Mouse (Mus musculus): Measurements from ENCODE around the gene Krt86. TPM values are rescaled to one million over a fixed set of nuclear protein-coding genes. Genes with fewer than 3 reads are reported as not detected.

Gene Krt86
- total and polyA plus RNA-seq, 2 experiments: not detected

DNA sequence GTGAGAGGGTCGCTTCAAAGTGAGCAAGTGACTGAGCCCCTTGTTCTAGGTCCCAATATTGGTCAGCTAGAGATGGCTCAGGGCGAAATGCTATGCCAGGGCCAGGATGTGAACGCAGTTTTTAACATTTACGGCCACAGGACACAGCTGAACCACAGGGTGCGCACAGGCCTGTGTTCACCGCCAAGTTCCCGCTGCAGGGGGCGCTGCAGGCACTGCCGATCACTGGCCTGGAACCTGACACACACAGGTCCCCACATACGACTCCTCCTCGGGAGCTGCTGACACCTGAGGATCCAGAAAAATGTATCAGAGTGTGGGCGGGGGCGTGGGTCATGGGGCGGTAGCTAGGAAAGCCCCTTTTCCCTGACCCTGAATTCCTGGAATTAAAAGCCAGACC lies 14.0 kb upstream of the Krt86 start:
- Histone ChIP-seq H3K36me3 (ENCODE audit: control insufficient read depth, insufficient read depth, low read length) (no peaks in the 10 kb centered on the region), H3K27me3 (ENCODE audit: control insufficient read depth, insufficient read depth, low read length) (no peaks in the 10 kb centered on the region), H3K4me3 (ENCODE audit: insufficient read depth, low read depth, low read length) (no peak overlapping the region), H3K79me2 (ENCODE audit: control insufficient read depth, insufficient read depth, low read length) (no peaks in the 10 kb centered on the region), H3K9ac (ENCODE audit: low read depth, low read length) (no peak overlapping the region), H3K4me1 (ENCODE audit: control insufficient read depth, insufficient read depth, low read length) (no peaks in the 10 kb centered on the region), H3K27ac (replicated peaks; ENCODE audit: insufficient read depth, low read depth, low read length) (no peak overlapping the region)
- DNase-seq (ENCODE audit: extremely low read depth, low read depth, low spot score): no peak
- no peak for TF ChIP-seq POLR2A (IDR thresholded peaks at IDR 0.05; ENCODE audit: extremely low read depth, insufficient read depth, low read length)
- TF ChIP-seq CTCF (IDR thresholded peaks at IDR 0.05; ENCODE audit: low read depth, low read length): no peak
- 73% methylated on average over 14 of the region's 14 CpGs for WGBS

DNA sequence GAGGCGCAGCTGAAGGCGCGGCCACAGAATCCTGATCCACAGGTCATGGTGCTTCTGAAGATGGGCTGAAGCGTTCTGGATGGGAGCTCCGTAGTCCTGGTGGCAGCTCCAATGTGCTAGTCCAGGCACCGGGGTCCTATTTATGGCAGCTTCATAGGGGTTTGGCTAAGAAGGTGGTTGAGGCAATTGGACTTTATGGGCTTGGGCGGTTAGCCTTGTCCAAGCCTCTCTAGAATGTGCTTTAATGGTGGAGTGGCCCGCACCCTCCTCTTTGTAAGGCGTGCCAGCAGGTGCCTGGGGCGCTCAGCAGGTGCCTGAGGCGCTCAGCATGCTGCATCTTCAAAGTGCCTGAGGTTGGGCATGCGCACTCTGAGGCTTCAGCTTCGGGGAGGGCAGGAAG lies 9.6 kb upstream of the Krt86 start, which contains the start of gene Krt81:
Krt81 (minus strand) TSS at position 101 of the 400 bp plus-strand sequence.
- WGBS: 76% methylated on average over 13 of the region's 13 CpGs
- TF ChIP-seq POLR2A (IDR thresholded peaks at IDR 0.05; ENCODE audit: extremely low read depth, insufficient read depth, low read length) (no peak), CTCF (IDR thresholded peaks at IDR 0.05; ENCODE audit: low read depth, low read length) (no peak)
- Histone ChIP-seq H3K9ac (ENCODE audit: low read depth, low read length) (no peak within 1 kb of the TSS), H3K79me2 (ENCODE audit: control insufficient read depth, insufficient read depth, low read length) (no peaks in the 10 kb centered on the region), H3K4me1 (ENCODE audit: control insufficient read depth, insufficient read depth, low read length) (no peaks in the 10 kb centered on the region), H3K27ac (replicated peaks; ENCODE audit: insufficient read depth, low read depth, low read length) (no peak within 1 kb of the TSS), H3K27me3 (ENCODE audit: control insufficient read depth, insufficient read depth, low read length) (no peaks in the 10 kb centered on the region), H3K4me3 (ENCODE audit: insufficient read depth, low read depth, low read length) (no peak within 1 kb of the TSS), H3K36me3 (ENCODE audit: control insufficient read depth, insufficient read depth, low read length) (no peaks in the 10 kb centered on the region)
- DNase-seq (ENCODE audit: extremely low read depth, low read depth, low spot score): no peak

DNA sequence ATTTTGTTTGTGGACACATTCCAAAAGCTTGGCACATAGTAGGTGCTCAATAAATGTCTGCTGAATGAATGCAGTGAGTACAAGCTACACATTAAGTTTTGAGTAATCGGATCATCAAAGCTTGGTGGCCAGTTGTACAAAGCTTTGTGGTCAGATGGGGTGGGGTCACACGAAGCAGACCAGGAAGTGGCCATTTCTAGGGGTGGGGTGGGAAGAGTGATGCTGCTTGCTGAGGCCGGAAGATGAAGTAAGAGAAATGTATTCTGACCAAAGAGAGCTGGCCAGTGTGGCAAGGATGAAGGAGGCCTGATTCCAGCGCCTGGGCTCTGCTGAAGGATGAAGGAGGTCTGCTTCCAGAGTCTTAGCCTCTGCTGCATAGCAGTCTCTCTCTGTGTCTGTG lies 4.2 kb upstream of the Krt86 start:
- TF ChIP-seq POLR2A (IDR thresholded peaks at IDR 0.05; ENCODE audit: extremely low read depth, insufficient read depth, low read length): no peak
- no peak for TF ChIP-seq CTCF (IDR thresholded peaks at IDR 0.05; ENCODE audit: low read depth, low read length)
- H3K27me3 ChIP-seq (ENCODE audit: control insufficient read depth, insufficient read depth, low read length): 0 out of 2 replicates have a peak, but pooled peaks cover 2% of the 10 kb centered on the region
- 73% methylated on average over 4 of the region's 4 CpGs for WGBS
- H3K4me3 ChIP-seq (ENCODE audit: insufficient read depth, low read depth, low read length): no peak overlapping the region
- DNase-seq (ENCODE audit: extremely low read depth, low read depth, low spot score): no peak
- no peak overlapping the region for H3K9ac ChIP-seq (ENCODE audit: low read depth, low read length)
- H3K27ac ChIP-seq (replicated peaks; ENCODE audit: insufficient read depth, low read depth, low read length): no peak overlapping the region
- H3K79me2 ChIP-seq (ENCODE audit: control insufficient read depth, insufficient read depth, low read length): no peaks in the 10 kb centered on the region
- no peaks in the 10 kb centered on the region for H3K36me3 ChIP-seq (ENCODE audit: control insufficient read depth, insufficient read depth, low read length)
- H3K4me1 ChIP-seq (ENCODE audit: control insufficient read depth, insufficient read depth, low read length): no peaks in the 10 kb centered on the region

DNA sequence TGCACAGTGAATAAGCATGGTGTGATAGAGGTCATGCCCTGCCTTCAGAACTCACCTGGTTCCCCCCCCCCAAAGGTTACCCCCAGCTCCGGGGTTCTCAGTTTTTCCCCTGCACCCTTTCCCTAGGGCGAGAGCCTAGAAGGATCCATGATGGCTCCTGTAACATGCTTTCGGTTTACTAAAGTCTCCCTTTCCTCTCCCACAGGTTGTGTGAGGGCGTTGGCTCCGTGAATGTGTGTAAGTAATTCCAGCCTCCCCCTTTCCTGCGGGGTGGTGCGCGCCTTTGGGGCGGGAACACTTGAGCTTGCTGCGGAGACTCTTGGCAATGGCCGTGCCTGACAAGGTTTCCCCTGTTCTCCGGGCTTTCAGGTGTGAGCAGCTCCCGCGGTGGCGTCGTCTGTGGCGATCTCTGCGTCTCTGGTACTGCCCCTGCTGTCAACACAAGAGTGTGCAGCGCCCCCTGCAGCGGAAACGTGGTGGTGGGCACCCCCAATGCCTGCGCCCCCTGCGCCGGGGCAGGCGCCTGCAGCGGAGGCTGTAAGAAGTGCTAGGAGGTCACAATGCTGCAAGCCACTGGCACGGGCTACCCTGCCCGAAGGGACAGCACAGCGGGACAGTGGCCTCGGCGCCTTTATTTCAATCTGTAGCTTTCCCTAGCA lies 5.9 kb downstream of the Krt86 start:
- 0 out of 2 replicates have a peak, but pooled peaks have one; percentile 9 for TF ChIP-seq CTCF (IDR thresholded peaks at IDR 0.05; ENCODE audit: low read depth, low read length)
- TF ChIP-seq POLR2A (IDR thresholded peaks at IDR 0.05; ENCODE audit: extremely low read depth, insufficient read depth, low read length): no peak
- Histone ChIP-seq H3K9ac (ENCODE audit: low read depth, low read length) (no peak overlapping the region), H3K4me3 (ENCODE audit: insufficient read depth, low read depth, low read length) (peak overlapping the region; percentile 1; the same call in 1 of the 2 replicates), H3K4me1 (ENCODE audit: control insufficient read depth, insufficient read depth, low read length) (no peaks in the 10 kb centered on the region), H3K27ac (replicated peaks; ENCODE audit: insufficient read depth, low read depth, low read length) (no peak overlapping the region), H3K36me3 (ENCODE audit: control insufficient read depth, insufficient read depth, low read length) (no peaks in the 10 kb centered on the region), H3K79me2 (ENCODE audit: control insufficient read depth, insufficient read depth, low read length) (no peaks in the 10 kb centered on the region), H3K27me3 (ENCODE audit: control insufficient read depth, insufficient read depth, low read length) (peaks cover 3% of the 10 kb centered on the region; the same call in 1 of the 2 replicates)
- no peak for DNase-seq (ENCODE audit: extremely low read depth, low read depth, low spot score)
- 10% methylated on average over 31 of the region's 31 CpGs for WGBS

DNA sequence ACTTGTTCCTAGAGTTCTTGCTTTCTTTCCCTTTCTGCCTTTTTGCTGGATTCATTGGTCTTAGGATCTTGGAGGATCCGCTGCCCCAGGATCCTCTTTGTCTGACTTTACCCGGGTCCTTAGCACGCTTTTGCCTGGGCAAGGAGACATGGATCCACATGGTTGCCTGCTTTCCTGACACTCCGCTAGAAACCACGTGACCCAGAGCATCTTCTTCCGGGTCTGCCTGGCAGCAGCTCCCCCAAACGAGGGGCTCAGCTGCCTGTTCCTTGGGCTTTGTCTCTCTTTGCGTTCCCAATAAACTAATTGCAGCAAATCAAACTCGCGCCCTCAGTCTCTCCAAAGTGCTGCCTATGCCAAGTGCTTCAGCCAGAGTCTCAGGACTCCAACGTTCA lies 6.4 kb downstream of the Krt86 start:
- Histone ChIP-seq H3K4me3 (ENCODE audit: insufficient read depth, low read depth, low read length) (no peak overlapping the region), H3K9ac (ENCODE audit: low read depth, low read length) (no peak overlapping the region), H3K27me3 (ENCODE audit: control insufficient read depth, insufficient read depth, low read length) (peaks cover 3% of the 10 kb centered on the region; the same call in 1 of the 2 replicates), H3K36me3 (ENCODE audit: control insufficient read depth, insufficient read depth, low read length) (no peaks in the 10 kb centered on the region), H3K27ac (replicated peaks; ENCODE audit: insufficient read depth, low read depth, low read length) (no peak overlapping the region), H3K79me2 (ENCODE audit: control insufficient read depth, insufficient read depth, low read length) (no peaks in the 10 kb centered on the region), H3K4me1 (ENCODE audit: control insufficient read depth, insufficient read depth, low read length) (no peaks in the 10 kb centered on the region)
- no peak for DNase-seq (ENCODE audit: extremely low read depth, low read depth, low spot score)
- TF ChIP-seq CTCF (IDR thresholded peaks at IDR 0.05; ENCODE audit: low read depth, low read length) (no peak), POLR2A (IDR thresholded peaks at IDR 0.05; ENCODE audit: extremely low read depth, insufficient read depth, low read length) (no peak)
- 34% methylated on average over 11 of the region's 11 CpGs for WGBS

DNA sequence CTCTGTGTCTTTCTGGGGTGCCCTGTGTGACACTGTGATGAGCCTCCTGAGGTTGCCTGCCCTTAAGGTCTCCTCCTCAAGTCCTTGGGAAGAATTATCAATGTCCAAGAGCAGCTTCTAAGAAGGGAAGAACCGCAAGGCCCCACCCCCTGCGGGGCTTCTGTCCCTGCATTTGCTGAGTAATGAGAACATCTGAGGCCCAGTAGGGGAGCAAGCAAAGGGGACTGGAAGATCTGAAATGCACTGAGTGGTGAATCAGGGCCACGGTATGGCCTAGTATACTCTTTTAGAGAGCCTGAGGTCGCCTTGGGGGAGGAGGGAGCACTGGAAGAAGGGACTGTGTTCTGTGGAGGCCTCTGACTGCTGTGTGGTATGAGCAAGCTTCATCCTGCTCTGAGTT lies 8.8 kb downstream of the Krt86 start:
- no peak for DNase-seq (ENCODE audit: extremely low read depth, low read depth, low spot score)
- Histone ChIP-seq H3K9ac (ENCODE audit: low read depth, low read length) (no peak overlapping the region), H3K27ac (replicated peaks; ENCODE audit: insufficient read depth, low read depth, low read length) (no peak overlapping the region), H3K79me2 (ENCODE audit: control insufficient read depth, insufficient read depth, low read length) (no peaks in the 10 kb centered on the region), H3K27me3 (ENCODE audit: control insufficient read depth, insufficient read depth, low read length) (peaks cover 3% of the 10 kb centered on the region; the same call in 1 of the 2 replicates), H3K4me3 (ENCODE audit: insufficient read depth, low read depth, low read length) (no peak overlapping the region), H3K36me3 (ENCODE audit: control insufficient read depth, insufficient read depth, low read length) (no peaks in the 10 kb centered on the region), H3K4me1 (ENCODE audit: control insufficient read depth, insufficient read depth, low read length) (no peaks in the 10 kb centered on the region)
- WGBS: 55% methylated on average over 4 of the region's 4 CpGs
- TF ChIP-seq CTCF (IDR thresholded peaks at IDR 0.05; ENCODE audit: low read depth, low read length) (no peak), POLR2A (IDR thresholded peaks at IDR 0.05; ENCODE audit: extremely low read depth, insufficient read depth, low read length) (no peak)

Data from liver, adult 2 months (tissue).